Mouse (Mus musculus): ENCODE results near the gene Ptprh. TPM values are rescaled to one million over a fixed set of nuclear protein-coding genes. Genes with fewer than 3 reads are reported as not detected.
"Not testable (repeated sequence)": the region's sequence is repeated elsewhere in the genome, so short reads cannot be mapped to it uniquely, and the experiment has no call there.

The Ptprh gene
- total RNA-seq, 2 experiments from 2014 or later, result not detected

DNA sequence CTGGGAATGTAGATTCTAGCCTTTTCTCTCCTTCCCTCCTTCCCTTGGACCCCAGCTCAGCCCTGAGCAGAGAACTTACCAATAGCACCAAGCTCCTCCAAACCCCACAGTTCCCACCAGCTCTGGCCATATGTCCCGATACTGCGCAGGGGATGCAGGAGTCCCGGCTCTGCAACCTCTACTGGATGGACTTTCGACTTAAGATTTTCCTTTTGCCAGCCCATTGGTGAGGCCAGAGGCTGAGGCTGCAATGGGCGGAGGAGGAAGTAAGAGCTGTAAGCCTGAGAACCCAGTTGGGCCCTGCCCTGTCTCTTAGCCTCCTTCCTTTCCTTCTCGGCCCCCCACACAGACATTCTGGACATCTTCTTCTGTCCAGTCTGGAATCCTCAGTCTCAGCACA is 872 bp downstream of the Ptprh start:
- no peak for DNase-seq

DNA sequence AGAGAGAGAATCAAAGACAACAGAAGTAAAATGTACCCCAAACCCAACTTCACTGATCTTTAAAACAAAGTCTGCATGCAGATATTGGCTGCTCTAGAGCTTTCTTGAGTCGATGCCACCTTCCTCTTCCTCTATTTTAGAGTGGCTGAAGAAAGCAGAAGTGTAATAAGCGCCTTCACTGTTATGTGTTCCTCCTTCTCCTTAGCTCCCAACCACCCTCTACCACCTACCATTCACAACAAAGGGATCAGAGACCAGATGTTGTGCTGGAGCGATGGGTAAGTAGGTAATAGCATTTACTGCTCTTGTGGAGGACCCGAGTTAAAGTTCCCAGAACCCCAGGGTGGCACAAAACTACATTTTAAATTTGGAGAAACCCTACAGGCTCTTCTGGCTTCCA is 6.8 kb downstream of the Ptprh start:
- DNase-seq, result not testable (repeated sequence)

DNA sequence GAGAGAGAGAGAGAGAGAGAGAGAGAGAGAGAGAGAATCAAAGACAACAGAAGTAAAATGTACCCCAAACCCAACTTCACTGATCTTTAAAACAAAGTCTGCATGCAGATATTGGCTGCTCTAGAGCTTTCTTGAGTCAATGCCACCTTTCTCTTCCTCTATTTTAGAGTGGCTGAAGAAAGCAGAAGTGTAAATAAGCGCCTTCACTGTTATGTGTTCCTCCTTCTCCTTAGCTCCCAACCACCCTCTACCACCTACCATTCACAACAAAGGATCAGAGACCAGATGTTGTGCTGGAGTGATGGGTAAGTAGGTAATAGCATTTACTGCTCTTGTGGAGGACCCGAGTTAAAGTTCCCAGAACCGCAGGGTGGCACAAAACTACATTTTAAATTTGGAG is 22.4 kb downstream of the Ptprh start:
- not testable (repeated sequence) for DNase-seq

DNA sequence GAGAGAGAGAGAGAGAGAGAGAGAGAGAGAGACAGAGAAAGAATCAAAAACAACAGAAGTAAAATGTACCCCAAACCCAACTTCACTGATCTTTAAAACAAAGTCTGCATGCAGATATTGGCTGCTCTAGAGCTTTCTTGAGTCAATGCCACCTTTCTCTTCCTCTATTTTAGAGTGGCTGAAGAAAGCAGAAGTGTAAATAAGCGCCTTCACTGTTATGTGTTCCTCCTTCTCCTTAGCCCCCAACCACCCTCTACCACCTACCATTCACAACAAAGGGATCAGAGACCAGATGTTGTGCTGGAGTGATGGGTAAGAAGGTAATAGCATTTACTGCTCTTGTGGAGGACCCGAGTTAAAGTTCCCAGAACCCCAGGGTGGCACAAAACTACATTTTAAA is 31.5 kb downstream of the Ptprh start:
- not testable (repeated sequence) for DNase-seq

DNA sequence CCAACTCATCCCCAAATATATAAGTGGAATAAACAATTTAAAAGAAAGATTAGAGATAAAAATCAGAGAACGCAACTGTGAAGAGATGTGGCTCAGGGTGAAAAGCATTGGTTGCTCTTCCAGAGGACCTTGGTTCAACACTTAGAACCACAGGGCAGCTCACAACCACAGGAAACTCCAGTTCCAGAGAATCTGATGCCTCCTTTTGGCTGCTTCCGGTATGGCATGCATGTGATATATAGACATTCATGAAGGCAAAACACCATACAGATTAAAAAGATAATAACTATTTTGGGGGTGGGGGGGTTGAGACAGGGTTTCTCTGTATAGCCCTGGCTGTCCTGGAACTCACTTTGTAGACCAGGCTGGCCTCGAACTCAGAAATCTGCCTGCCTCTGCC is 41.2 kb downstream of the Ptprh start:
- DNase-seq, result no peak

DNA sequence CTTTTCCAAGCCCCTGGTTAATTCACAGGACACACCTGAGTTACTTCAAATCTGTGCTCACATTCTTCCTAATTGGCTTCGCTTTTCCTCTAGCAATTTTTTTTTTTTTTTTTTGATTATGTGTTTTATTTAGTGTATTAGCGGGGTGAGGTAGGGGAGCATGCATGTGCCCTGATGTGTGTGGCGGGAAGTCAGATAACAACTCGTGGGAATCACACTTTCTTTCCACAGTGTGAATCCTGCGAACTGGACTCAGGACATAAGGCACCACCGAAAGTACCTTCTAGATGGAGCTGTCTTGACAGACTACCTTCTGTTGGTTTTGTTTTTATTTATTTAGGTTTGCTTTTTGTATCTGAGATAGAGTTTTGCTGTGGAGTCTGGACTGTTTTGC is 46.7 kb downstream of the Ptprh start:
- DNase-seq, result no peak

DNA sequence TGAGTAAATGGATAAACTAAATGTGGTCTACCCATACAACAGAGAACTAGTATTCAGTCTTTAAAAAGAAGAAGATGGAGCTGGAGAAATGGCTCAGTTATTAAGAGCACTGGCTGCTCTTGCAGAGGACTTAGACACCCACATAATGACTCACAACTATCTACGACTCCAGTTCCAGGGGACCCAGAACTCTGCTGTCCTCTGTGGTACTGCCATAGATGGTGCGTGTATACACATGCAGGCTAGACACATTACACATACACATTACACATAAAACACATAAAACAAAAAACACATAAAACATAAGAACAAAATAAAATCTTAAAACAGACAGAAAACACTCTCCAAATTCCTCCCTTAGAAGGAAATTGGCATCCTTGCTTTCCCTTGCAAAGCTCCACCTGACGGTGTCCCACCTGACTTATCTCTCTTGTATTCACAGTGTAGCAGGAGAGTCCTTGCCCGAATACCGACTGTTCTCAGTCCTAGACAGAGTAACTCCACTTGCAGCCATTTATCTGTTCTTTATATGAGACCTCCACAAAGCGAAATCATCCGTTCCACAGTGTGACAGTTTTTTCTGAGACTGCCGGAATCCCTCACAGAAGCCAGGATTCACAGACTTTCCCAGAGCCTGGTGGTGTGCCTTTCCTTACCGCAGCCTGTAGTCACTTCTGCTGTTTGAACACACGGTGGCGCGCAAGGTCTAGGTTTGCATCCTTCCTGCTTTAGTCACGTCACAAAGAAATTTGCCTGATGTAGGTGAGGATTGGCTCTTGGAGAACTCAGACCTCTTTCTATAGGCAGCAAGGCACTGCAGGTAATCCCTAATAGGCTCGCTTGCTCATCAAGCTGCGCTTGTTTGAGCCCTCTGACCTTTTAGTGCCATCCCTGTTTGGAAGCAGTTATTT is 47.3 kb downstream of the Ptprh start:
- DNase-seq, result peak; percentile 73

DNA sequence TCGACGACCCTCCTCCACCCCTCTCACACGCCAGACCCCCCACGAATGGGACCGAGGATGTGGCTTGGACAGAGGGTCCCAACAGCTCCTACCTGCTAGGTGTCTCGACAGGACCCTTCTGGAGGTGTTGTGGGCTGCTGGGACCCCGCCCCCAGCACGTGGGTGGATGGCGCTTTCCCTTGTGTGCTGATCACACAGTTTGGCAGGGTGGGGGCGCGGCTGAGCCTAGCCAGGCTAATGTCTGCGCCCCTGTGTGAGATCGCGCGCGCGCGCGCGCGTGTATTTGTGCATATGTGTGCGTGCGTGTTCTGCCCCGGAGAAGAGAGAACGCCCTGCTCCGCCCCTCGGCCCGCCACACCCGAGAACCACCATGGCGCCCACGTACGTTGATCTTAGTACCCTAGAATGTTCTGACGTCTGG is 56.6 kb downstream of the Ptprh start, which contains the start of gene Syt5:
Gene Syt5 (minus strand): TSS at position 321 of the 421 bp plus-strand sequence.
- no peak for DNase-seq

DNA sequence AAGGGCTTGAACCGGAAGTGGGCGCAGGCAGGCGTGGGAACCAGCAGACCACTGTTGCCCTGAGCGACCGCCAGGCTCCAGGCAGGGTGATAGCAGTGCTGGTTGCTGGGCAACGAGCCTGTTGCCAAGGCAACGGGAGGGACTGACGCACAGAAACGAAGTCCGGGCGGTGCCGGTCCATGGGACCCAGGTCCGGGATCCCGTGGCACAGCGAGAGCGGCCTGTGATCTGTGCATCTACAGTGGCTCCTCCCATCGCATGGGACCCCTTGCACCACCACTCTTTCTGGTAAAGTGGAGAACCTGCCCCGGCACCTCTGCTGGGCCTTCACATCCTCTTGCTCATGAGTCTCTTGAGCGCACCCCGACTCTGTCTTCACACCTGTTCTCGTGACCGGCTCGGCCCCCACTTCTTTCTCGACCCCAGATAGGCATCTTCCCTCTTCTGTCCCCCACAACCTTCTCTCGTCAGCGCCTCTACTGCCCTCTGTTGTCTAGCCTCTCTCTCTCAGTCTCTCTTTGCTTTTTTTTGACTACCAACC is 57.2 kb downstream of the Ptprh start:
- peak; percentile 41 for DNase-seq

DNA sequence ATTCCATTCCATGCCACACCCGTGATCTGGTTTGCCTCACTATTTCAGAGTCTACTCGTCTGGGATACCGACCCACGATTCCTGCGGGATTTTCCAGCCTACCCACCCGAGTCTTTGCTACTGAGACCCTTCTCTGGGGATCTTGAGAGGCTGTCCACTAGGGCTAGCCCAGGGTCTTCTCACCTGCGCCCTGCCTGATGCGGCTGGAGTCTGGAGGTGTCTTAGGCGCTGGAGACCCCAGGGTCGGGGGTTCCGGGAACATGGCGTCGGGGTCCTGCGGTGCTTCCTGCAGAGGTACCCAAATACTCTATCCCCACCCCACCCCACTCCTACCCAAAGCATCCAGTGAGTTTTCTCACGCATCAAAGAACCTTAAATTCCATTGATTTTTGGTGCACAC is 57.8 kb downstream of the Ptprh start:
- DNase-seq, result no peak

DNA sequence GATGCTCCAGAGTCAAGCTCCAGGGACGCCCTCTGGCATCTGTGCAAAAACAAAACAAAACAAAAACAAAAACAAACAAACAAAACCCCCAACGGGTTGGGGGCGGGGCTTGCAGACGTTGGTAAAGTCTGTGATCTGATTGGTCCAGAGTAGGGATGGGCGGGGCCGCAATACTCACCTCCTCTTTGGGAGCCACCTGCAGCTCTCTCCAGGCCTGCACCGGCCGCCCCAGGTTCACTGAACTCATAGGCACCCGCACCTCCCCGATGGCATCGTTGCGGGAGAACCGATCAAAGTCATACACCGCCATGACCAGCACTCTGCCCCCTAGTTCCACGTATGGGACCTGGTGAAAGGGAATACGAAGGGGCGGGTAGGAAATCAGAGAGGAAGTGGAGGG is 61.8 kb downstream of the Ptprh start:
- DNase-seq, result no peak

DNA sequence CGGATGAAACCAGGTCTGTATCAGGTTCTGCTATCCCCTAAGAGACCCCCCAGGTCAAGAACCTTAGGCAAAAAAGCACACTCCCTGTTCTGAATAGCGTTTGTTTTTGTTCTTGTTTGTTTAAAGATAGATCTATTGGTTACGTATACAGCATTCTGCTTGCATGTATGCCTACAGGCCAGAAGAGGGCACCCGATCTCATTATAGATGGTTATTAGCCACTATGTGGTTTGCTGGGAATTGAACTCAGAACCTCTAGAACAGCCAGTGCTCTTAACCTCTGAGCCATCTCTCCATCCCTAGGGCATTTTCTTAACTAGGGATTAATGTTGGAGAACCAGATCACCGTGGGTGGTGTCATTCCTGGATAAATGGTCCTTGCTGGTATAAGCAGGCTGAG is 62.5 kb downstream of the Ptprh start:
- DNase-seq, result no peak

DNA sequence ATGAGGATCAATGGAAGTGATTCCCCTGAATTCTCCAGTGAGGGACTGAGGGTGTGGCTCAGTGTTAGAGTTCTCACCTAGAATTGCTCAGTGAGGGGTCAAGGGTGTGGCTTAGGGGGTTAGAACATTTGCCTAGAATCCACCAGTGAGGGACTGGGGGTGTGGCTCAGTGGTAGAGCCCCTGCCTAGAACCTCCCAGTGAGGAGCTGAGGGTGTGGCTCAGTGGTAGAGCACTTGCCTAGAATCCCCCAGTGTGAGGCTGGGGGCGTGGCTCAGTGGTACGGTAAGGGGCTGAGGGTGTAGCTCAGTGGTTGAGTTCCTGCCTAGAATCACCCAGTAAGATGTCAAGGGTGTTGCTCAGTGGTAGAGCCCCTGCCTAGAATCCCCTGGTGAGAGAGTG is 64.8 kb downstream of the Ptprh start:
- no peak for DNase-seq

DNA sequence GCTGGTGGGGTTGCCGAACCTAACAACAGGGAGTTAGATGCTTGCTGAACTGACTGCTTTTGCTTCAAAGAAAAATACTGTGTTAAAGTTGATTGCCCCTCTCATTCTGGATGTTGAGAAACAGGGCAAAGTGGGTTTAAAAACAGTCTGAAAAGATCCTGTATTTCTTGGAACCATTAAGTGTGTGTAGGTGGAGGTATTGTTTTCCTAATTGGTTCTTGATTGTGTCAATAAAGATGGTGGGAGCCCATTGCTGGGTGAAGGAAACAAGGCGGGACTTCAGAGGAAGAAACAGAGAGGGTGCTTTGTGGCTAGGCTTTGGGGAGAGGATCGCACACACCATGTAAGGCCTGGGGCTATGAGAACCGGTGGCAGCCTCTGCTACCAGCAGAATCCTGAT is 66.7 kb downstream of the Ptprh start:
- DNase-seq, result no peak

DNA sequence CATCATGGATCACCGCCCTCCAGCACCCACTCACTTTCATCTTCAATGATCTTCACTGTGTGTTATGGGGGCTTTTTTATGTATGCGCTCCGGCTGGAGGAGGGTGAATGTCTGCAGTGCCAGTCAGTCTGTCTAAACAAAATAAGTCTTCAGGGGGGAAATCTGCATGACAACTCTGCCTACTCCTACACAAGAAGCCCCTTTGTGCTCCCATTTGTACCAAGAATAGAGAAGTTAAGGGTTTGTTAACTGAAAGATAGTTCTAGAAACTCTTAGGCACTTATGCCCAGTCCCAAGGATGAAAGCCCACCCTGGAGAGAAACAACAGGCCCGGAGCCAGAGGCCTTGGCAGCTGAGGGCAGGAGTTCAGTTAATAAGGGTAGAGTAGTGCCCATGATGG is 67.5 kb downstream of the Ptprh start:
- no peak for DNase-seq

DNA sequence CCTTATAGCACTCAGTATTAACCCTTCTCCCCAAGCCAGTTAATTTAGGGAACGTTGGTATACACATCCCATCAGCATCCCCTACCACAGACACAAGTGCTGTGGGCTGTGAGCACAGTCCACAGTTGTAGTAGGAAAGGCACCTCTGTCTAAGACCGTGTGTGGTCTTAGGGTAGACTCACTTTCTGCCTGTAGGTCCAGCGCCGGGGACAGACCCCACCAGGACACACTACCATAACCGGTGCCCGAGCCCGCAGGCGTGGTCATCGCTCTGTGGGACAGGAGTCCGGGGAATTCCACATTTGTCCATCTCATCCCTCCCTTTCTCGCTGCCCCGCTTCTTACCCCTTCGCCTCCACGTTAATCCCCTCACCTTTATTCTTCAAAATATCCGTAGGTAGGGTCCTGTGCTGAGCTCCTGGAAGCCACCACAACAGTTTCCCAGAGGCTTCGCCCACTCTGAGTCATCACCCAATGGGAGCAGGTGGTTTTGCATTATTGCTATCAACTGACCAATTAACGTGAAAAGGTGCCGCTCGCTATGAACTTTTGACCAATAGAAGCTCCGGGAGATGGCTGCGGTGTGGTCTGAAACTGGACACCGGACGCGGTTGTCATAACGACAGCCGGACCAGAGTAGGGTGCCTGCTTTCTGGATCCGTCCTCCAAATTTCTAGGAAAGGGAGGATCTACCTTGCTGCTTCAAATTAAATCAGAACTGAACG is 71.7 kb downstream of the Ptprh start, which contains the start of gene Dnaaf3:
Gene Dnaaf3 (minus strand): TSS at position 449 of the 725 bp plus-strand sequence.
- peak; percentile 49 for DNase-seq

DNA sequence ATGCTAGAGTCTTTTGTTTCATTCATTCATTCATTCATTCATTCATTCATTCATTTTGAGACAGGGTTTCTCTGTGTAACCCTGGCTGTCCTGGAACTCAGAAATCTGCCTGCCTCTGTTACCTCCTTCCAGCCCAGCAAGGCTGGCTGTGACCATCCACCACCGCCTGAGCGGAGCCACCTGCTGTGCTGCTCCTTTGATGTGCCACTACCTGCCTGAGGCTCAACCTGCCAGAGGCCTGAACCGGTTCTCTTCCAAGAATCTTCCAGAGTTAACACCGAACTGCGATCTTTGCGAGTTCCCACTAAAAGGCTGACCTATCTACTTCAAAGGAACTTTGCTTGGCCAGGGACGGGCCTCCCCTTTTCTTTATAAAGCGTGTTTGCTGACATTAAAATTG is 73.7 kb downstream of the Ptprh start:
- not testable (repeated sequence) for DNase-seq

DNA sequence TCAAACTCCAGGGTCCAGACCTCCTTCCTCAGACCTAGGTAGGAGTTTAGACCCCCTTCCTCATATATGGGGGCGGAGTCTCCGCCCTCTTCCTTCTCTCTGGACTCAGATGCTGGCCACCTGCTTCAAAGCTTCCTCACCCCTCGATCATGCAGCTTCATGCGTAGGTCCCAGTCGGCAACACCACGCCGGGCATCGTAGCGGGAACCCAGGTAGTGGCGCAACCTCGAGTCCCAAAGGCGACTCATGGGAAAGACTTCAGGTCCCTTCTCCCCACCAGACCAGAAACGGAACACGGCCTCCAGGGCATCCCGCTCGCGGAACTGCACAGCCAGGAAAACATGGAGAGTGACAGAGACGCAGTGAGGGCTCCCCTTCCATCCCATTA is 76.5 kb downstream of the Ptprh start:
- DNase-seq, result no peak

DNA sequence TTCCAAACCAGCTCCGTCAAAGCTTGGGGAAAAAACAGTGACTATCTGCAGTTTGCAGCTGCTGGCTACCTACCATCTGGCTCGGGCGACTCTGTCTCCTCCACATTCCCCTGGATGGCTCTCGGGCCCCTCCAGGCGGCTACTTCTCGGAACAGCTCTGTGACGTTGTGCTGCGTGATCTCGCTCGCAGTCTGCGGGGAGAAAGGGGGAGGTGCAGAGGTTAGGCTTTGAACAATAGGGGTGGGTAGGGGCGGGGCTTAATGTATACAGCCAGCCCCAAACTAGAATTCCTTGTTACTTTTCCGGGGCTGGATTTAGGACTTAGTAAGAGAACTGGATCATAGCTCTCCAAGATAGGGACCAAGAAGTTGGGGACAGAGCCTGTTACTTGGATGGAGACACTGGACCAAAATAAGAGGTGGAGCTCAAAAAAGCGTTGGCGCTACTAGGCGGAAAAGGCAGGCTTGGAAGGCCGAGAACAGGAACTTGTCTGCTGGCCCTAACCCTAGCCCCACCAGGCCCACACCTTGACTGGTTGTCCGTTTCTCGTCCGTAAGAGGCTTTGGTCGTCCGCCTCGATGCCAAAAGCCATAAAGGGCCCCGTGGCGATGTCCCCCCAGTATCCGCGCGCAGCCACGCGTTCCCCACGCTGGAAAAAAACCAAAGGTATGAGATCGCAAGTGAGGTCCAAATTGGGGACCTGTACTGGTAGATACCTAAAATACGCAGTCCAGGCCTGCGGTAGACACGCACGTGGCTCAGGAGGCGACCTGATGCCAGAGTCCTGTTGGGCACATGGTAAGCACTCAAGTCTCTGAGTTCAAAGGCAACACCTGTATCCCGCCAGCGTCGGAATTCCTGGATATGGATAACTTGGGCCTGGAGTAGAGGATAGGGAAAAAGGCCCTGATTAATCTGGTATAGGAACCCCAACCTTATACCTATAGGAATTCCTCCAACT is 77.2 kb downstream of the Ptprh start:
- DNase-seq, result peak; percentile 82

DNA sequence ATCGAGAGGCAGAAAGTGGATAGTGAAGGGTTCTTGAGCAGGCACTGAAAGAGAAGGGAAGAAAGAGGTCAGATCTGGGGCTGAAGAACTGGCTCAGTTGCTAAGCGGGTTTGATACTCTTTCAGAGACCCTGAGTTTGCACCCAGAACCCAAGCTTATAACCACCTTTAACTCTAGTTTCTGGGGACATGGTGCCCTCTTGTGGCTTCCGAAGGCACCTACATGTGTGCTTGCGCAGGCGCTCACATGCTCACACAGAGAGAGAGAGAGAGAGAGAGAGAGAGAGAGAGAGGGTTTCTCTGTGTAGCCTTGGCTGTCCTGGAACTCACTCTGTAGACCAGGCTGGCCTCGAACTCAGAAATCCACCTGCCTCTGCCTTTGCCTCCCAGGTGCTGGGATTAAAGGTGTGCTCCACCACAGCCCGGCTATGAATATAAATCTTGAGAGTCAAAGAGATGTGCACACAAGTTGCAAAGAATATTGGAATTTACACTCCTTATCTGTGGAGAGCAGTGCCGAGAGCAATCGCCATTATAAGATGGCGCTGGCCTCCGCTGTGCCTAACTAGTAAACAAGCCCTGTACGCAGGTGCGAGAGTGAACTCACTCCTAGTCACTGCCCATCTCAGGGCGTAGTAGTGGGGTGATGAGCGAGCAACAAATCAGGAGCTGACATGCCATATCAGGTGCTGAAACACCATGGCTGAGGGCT is 79.5 kb downstream of the Ptprh start, which contains the start of gene Tnni3:
Gene Tnni3 (minus strand): TSS at position 18 of the 711 bp plus-strand sequence.
- DNase-seq, result peak; percentile 48

All from gastrocnemius, postnatal 10 days (tissue).